Mouse (Mus musculus) MEL (cell line): ENCODE measurements around the gene Mtg2. TPM values are rescaled to one million over a fixed set of nuclear protein-coding genes. Genes with fewer than 3 reads are reported as not detected.

ENCODE experiments used
- DNase-seq: peaks from one replicate; pipeline ENCODE4 v3.0.0; 2011; ENCODE audit warnings: low read depth, low spot score
- H3K27ac ChIP-seq: 2 replicates; pipeline ENCODE4 v1.5.1; 2012; ENCODE audit warnings: low read depth, mild to moderate bottlenecking, control low read depth, low read length, moderate library complexity; ENCODE audit not compliant: control insufficient read depth
- H3K27me3 ChIP-seq, 2 experiments: fragments of 150-350 bp in 1 of 2; sonication (generic) in 1 of 2; 2 replicates each; pipeline ENCODE4 v1.6.1; 2012; ENCODE audit warnings: low read length in 2 of 2, mild to moderate bottlenecking in 2 of 2, improper control_type of control experiment in 1 of 2, moderate library complexity in 1 of 2; ENCODE audit not compliant: insufficient read depth in 2 of 2, control insufficient read depth in 1 of 2
- H3K36me3 ChIP-seq, 2 experiments: 2 replicates each; pipeline ENCODE4 v1.6.1; 2012 to 2014; ENCODE audit warnings: low read length in 2 of 2, improper control_type of control experiment in 1 of 2, inconsistent platforms in 1 of 2, mild to moderate bottlenecking in 1 of 2; ENCODE audit not compliant: insufficient read depth in 2 of 2, control insufficient read depth in 1 of 2
- H3K4me1 ChIP-seq, 2 experiments: fragments of 150-350 bp in 1 of 2; sonication (generic) in 1 of 2; 2 replicates each; pipeline ENCODE4 v1.6.1; 2012; ENCODE audit warnings: low read length in 2 of 2, improper control_type of control experiment in 1 of 2, mild to moderate bottlenecking in 1 of 2; ENCODE audit not compliant: insufficient read depth in 2 of 2, control insufficient read depth in 1 of 2
- H3K4me3 ChIP-seq, 2 experiments: fragments of 150-350 bp in 1 of 2; sonication (generic) in 1 of 2; 2 replicates each; pipeline ENCODE4 v1.5.1; 2012; ENCODE audit warnings: low read depth in 2 of 2, low read length in 2 of 2, mild to moderate bottlenecking in 2 of 2, moderate library complexity in 2 of 2, control low read depth in 1 of 2, improper control_type of control experiment in 1 of 2; ENCODE audit not compliant: control insufficient read depth in 1 of 2, insufficient read depth in 1 of 2
- H3K79me2 ChIP-seq: 2 replicates; pipeline ENCODE4 v1.6.1; 2012; ENCODE audit warnings: mild to moderate bottlenecking, low read length, moderate library complexity; ENCODE audit not compliant: control insufficient read depth, poor library complexity, insufficient read depth
- H3K9ac ChIP-seq: 2 replicates; pipeline ENCODE4 v1.6.1; 2012; ENCODE audit warnings: low read depth, mild to moderate bottlenecking, control low read depth, low read length, moderate library complexity; ENCODE audit not compliant: control insufficient read depth, poor library complexity, severe bottlenecking
- H3K9me3 ChIP-seq: fragments of 150-350 bp; sonication (generic); replicated peaks from 2 replicates; pipeline ENCODE4 v1.6.1; 2012; ENCODE audit warnings: mild to moderate bottlenecking, low read length, improper control_type of control experiment, moderate library complexity; ENCODE audit not compliant: insufficient read depth
- EP300 ChIP-seq, 2 experiments: IDR thresholded peaks; 2 replicates each; pipeline ENCODE4 v1.6.1; 2011; ENCODE audit warnings: improper control_type of control experiment in 2 of 2, low read length in 2 of 2, low read depth in 1 of 2, mild to moderate bottlenecking in 1 of 2
- ETS1 ChIP-seq: IDR thresholded peaks from 2 replicates; pipeline ENCODE4 v1.6.1; 2012; ENCODE audit warnings: low read depth, mild to moderate bottlenecking, inconsistent platforms, low read length, improper control_type of control experiment, moderate library complexity
- GATA1 ChIP-seq: IDR thresholded peaks from 2 replicates; pipeline ENCODE4 v1.6.1; 2011; ENCODE audit warnings: low read depth, low read length, improper control_type of control experiment
- MEF2A ChIP-seq: IDR thresholded peaks from 2 replicates; pipeline ENCODE4 v1.6.1; 2014; ENCODE audit warnings: low read depth, mild to moderate bottlenecking, inconsistent platforms, low read length, improper control_type of control experiment; ENCODE audit not compliant: poor library complexity, insufficient replicate concordance, severe bottlenecking; ENCODE audit errors: extremely low read depth
- MXI1 ChIP-seq: IDR thresholded peaks from 2 replicates; pipeline ENCODE4 v1.6.1; 2011; ENCODE audit warnings: mild to moderate bottlenecking, low read depth, low read length, improper control_type of control experiment
- MYC ChIP-seq: IDR thresholded peaks from 2 replicates; pipeline ENCODE4 v1.6.1; 2011; ENCODE audit warnings: low read depth, mild to moderate bottlenecking, low read length, improper control_type of control experiment, moderate library complexity
- NRF1 ChIP-seq: IDR thresholded peaks from 2 replicates; pipeline ENCODE4 v1.6.1; 2014; ENCODE audit warnings: low read depth, mild to moderate bottlenecking, inconsistent platforms, low read length, improper control_type of control experiment, moderate library complexity; ENCODE audit not compliant: poor library complexity, insufficient read depth, severe bottlenecking
- POLR2A ChIP-seq, 2 experiments: IDR thresholded peaks; 2 replicates each; pipeline ENCODE4 v1.6.1; 2011 to 2012; ENCODE audit warnings: low read length in 2 of 2, mild to moderate bottlenecking in 2 of 2, control low read depth in 1 of 2, improper control_type of control experiment in 1 of 2, low read depth in 1 of 2, moderate library complexity in 1 of 2; ENCODE audit not compliant: control insufficient read depth in 1 of 2, insufficient read depth in 1 of 2, poor library complexity in 1 of 2
- RAD21 ChIP-seq: IDR thresholded peaks from 2 replicates; pipeline ENCODE4 v1.6.1; 2011; ENCODE audit warnings: mild to moderate bottlenecking, low read depth, low read length, improper control_type of control experiment
- RCOR1 ChIP-seq: IDR thresholded peaks from 2 replicates; pipeline ENCODE4 v1.6.1; 2012; ENCODE audit warnings: low read depth, mild to moderate bottlenecking, inconsistent platforms, low read length, improper control_type of control experiment
- SMC3 ChIP-seq: IDR thresholded peaks from 2 replicates; pipeline ENCODE4 v1.6.1; 2011; ENCODE audit warnings: low read depth, low read length, improper control_type of control experiment
- TAL1 ChIP-seq: IDR thresholded peaks from 2 replicates; pipeline ENCODE4 v1.6.1; 2012; ENCODE audit warnings: mild to moderate bottlenecking, inconsistent platforms, low read length, moderate library complexity, mixed read lengths
- TBP ChIP-seq: IDR thresholded peaks from 2 replicates; pipeline ENCODE4 v1.8.0; 2011; ENCODE audit warnings: low read depth, low read length, improper control_type of control experiment
- TCF12 ChIP-seq: IDR thresholded peaks from 2 replicates; pipeline ENCODE4 v1.6.1; 2014; ENCODE audit warnings: low read depth, mild to moderate bottlenecking, inconsistent platforms, low read length, improper control_type of control experiment, moderate library complexity
- UBTF ChIP-seq: IDR thresholded peaks from 2 replicates; pipeline ENCODE4 v1.6.1; 2012; ENCODE audit warnings: low read depth, mild to moderate bottlenecking, inconsistent platforms, low read length, improper control_type of control experiment, moderate library complexity, borderline replicate concordance; ENCODE audit not compliant: insufficient read depth
- USF2 ChIP-seq, 2 experiments: IDR thresholded peaks; 2 replicates each; pipeline ENCODE4 v1.6.1; 2011 to 2012; ENCODE audit warnings: improper control_type of control experiment in 2 of 2, low read length in 2 of 2, borderline replicate concordance in 1 of 2, inconsistent platforms in 1 of 2, low read depth in 1 of 2, mild to moderate bottlenecking in 1 of 2; ENCODE audit not compliant: insufficient read depth in 1 of 2
- ZMIZ1 ChIP-seq: IDR thresholded peaks from 2 replicates; pipeline ENCODE4 v1.6.1; 2012; ENCODE audit warnings: low read depth, mild to moderate bottlenecking, inconsistent platforms, low read length, improper control_type of control experiment, moderate library complexity
- polyA plus RNA-seq, 2 experiments: library from polyadenylated mRNA; stranded (reverse) in 1 of 2; unstranded in 1 of 2; fragments of >175 nt in 1 of 2; fragments of >200 nt in 1 of 2; gene quantifications; 2 replicates each; pipeline versions ENCODE4 v1.2.1 to v1.2.4; 2012; ENCODE audit warnings: low replicate concordance in 2 of 2, low read depth in 1 of 2; ENCODE audit not compliant: insufficient read length in 2 of 2, insufficient read depth in 1 of 2, missing spikeins in 1 of 2
- total RNA-seq: library from RNA; depleted of rRNA; stranded (reverse); fragments of 300-350 nt; gene quantifications from 2 replicates; pipeline ENCODE4 v1.2.3, GENCODE M21; 2012

Gene Mtg2
- total and polyA plus RNA-seq, 3 experiments: 30.9 to 35.2 TPM; not detected in 1

- peaks cover 6 to 9% of the 10 kb centered on the region in 2 experiments; a peak in 3 of 4 replicates for H3K36me3 ChIP-seq
- no peaks in the 10 kb centered on the region for H3K27me3 ChIP-seq
- TF ChIP-seq MXI1 (no peak), POLR2A (IDR thresholded peaks at IDR 0.05; ENCODE audit: control insufficient read depth in 1 of 2, insufficient read depth in 1 of 2, low read depth in 1 of 2, low read length in 2 of 2, poor library complexity in 1 of 2) (no peak), NRF1 (no peak), ZMIZ1 (no peak)
- H3K4me1 ChIP-seq: peaks cover 2 to 3% of the 10 kb centered on the region in 2 experiments; a peak in 2 of 4 replicates
- H3K79me2 ChIP-seq: peaks cover 49% of the 10 kb centered on the region
- no peak for DNase-seq
- H3K4me3 ChIP-seq: no peak overlapping the region
- H3K27ac ChIP-seq: no peak overlapping the region
- H3K9me3 ChIP-seq: no peaks in the 10 kb centered on the region
- H3K9ac ChIP-seq: no peak overlapping the region
These were observed 55.8 kb downstream of the Mtg2 start for GRCm38 (mm10) chr2:180126195-180126594.

GRCm38 (mm10) chr2:180127675-180128074 is 57.3 kb downstream of the Mtg2 start:
- Histone ChIP-seq H3K4me1 (peaks cover 0 to 3% of the 10 kb centered on the region in 2 experiments; a peak in 3 of 4 replicates), H3K27me3 (no peaks in the 10 kb centered on the region), H3K27ac (no peak overlapping the region)
- no peak for TF ChIP-seq MYC
- TF ChIP-seq, all 39 proteins: peak for 0
- peaks cover 44% of the 10 kb centered on the region for H3K79me2 ChIP-seq
- H3K9ac ChIP-seq: no peak overlapping the region
- no peaks in the 10 kb centered on the region for H3K9me3 ChIP-seq
- H3K36me3 ChIP-seq: peaks cover 3% of the 10 kb centered on the region in 2 experiments; a peak in 3 of 4 replicates
- no peak overlapping the region for H3K4me3 ChIP-seq
- no peak for DNase-seq

DNA sequence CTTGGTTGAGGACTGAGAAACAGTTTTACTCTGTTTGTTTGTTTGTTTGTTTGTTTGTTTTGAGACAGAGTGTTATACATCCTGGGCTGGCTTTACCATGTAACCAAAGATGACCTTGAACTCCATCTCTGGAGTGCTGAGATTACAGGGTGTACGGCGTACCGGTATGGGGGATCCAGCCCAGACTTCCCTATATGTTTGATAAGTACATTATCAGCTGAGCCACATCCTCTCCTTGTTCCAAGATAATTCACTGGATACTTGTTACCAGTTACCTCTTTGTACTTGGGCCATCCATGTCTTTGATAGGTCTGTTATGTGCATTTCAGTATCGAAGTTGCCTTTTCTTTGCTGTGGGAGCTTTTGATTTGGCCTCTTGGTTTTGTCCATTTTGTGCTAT is 62.8 kb downstream of the Mtg2 start:
- Histone ChIP-seq H3K27ac (no peak overlapping the region), H3K27me3 (no peaks in the 10 kb centered on the region)

DNA sequence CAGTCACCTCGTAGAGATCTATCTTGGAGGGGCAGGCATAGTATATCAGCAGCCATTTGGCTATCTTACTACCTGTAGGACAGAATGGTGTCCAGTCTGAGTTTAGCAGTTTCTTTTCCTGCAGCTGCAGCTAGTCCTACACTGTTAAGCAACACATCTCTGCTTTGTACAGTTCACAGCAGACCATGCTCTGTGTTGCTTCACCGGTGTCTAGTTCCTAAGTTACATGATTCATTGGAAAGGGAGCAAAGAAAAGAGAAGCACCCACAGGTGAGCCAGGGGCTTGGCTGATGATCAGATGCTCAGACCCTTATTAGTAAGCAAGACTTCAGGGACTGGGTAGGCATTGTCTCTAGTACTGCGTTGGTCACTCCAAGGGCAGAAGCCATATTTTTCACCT is 63.5 kb downstream of the Mtg2 start:
- Histone ChIP-seq H3K79me2 (peaks cover 10% of the 10 kb centered on the region; the same call in 1 of the 2 replicates), H3K36me3 (peaks cover 4 to 33% of the 10 kb centered on the region in 2 experiments; a peak in 3 of 4 replicates), H3K4me1 (peaks cover 17 to 28% of the 10 kb centered on the region in 2 experiments), H3K27me3 (no peaks in the 10 kb centered on the region), H3K27ac (no peak overlapping the region), H3K9ac (no peak overlapping the region), H3K4me3 (no peak overlapping the region), H3K9me3 (no peaks in the 10 kb centered on the region)
- DNase-seq: no peak
- TF ChIP-seq TBP: no peak
- peak in 1 of 2 experiments; percentile 29; a peak in 1 of 4 replicates for TF ChIP-seq EP300 (IDR thresholded peaks at IDR 0.05; ENCODE audit: low read depth in 1 of 2, low read length in 2 of 2)
- no peak for TF ChIP-seq SMC3
- no peak for TF ChIP-seq RAD21
- no peak for TF ChIP-seq USF2 (IDR thresholded peaks at IDR 0.05; ENCODE audit: borderline replicate concordance in 1 of 2, insufficient read depth in 1 of 2, low read depth in 1 of 2, low read length in 2 of 2)
- no peak for TF ChIP-seq MEF2A

More for the DNA sequence above, 62.8 kb downstream of the Mtg2 start:
- H3K36me3 ChIP-seq: peaks cover 2 to 33% of the 10 kb centered on the region in 2 experiments; a peak in 3 of 4 replicates
- H3K79me2 ChIP-seq: peaks cover 14% of the 10 kb centered on the region
- peak; percentile 76 for TF ChIP-seq TCF12
- no peak for TF ChIP-seq UBTF
- TF ChIP-seq EP300 (IDR thresholded peaks at IDR 0.05; ENCODE audit: low read depth in 1 of 2, low read length in 2 of 2): peak; percentile 85 to 86
- no peak for TF ChIP-seq MXI1
- peak; percentile 90 for TF ChIP-seq GATA1
- peak; percentile 64 for TF ChIP-seq TAL1
- peak; percentile 83; the same call in 1 of the 2 replicates for TF ChIP-seq RCOR1
- TF ChIP-seq ETS1: 0 out of 2 replicates have a peak, but pooled peaks have one; percentile 43
- no peak overlapping the region for H3K9ac ChIP-seq
- peak; percentile 30 for DNase-seq
- H3K9me3 ChIP-seq: no peaks in the 10 kb centered on the region
- no peak overlapping the region for H3K4me3 ChIP-seq
- H3K4me1 ChIP-seq: peaks cover 17 to 28% of the 10 kb centered on the region in 2 experiments
